Mouse (Mus musculus) CH12.LX (cell line): ENCODE results near the gene Rnf144a. TPM values are rescaled to one million over a fixed set of nuclear protein-coding genes. Genes with fewer than 3 reads are reported as not detected.
"Not testable (repeated sequence)": the region's sequence is repeated elsewhere in the genome, so short reads cannot be mapped to it uniquely, and the experiment has no call there.

Experiments used
- DNase-seq: peaks from one replicate; pipeline ENCODE4 v3.0.0-alpha.2; 2013; ENCODE audit errors: extremely low read depth
- H3K27ac ChIP-seq: 2 replicates; pipeline ENCODE4 v1.5.1; 2012; ENCODE audit warnings: low read depth, mild to moderate bottlenecking, control low read depth, moderate library complexity; ENCODE audit not compliant: insufficient read depth
- H3K27me3 ChIP-seq: replicated peaks from 2 replicates; pipeline ENCODE3; 2012; ENCODE audit warnings: inconsistent platforms
- H3K36me3 ChIP-seq, 2 experiments: replicated peaks in 1 of 2; 2 replicates each; pipeline versions ENCODE3 to v1.6.1; 2012; ENCODE audit warnings: inconsistent platforms in 1 of 2, low read length in 1 of 2, mild to moderate bottlenecking in 1 of 2, mixed read lengths in 1 of 2, moderate library complexity in 1 of 2; ENCODE audit not compliant: control insufficient read depth in 1 of 2, insufficient read depth in 1 of 2
- H3K4me1 ChIP-seq, 2 experiments: 2 replicates each; pipeline ENCODE4 v1.6.1; 2012; ENCODE audit warnings: inconsistent platforms in 1 of 2, moderate library complexity in 1 of 2; ENCODE audit not compliant: insufficient read depth in 2 of 2, control insufficient read depth in 1 of 2
- H3K4me2 ChIP-seq: 2 replicates; pipeline ENCODE4 v1.6.1; 2012; ENCODE audit warnings: low read depth, mild to moderate bottlenecking, control low read depth; ENCODE audit not compliant: poor library complexity, insufficient read depth, severe bottlenecking
- H3K4me3 ChIP-seq, 3 experiments: fragments of 150-350 bp in 1 of 3; sonication (generic) in 1 of 3; replicated peaks in 1 of 3; 2 replicates each; pipeline versions ENCODE3 to v1.5.1; 2011 to 2012; ENCODE audit warnings: low read depth in 2 of 3, low read length in 2 of 3, mild to moderate bottlenecking in 2 of 3, moderate library complexity in 2 of 3, control low read depth in 1 of 3, improper control_type of control experiment in 1 of 3, inconsistent platforms in 1 of 3, mixed read lengths in 1 of 3; ENCODE audit not compliant: poor library complexity in 1 of 3
- H3K79me2 ChIP-seq: replicated peaks from 2 replicates; pipeline ENCODE4 v1.6.1; 2012; ENCODE audit warnings: mild to moderate bottlenecking, moderate library complexity; ENCODE audit not compliant: control insufficient read depth, poor library complexity, insufficient read depth, severe bottlenecking; ENCODE audit errors: extremely low read depth
- H3K9ac ChIP-seq: 2 replicates; pipeline ENCODE4 v1.6.1; 2012; ENCODE audit warnings: low read depth, mild to moderate bottlenecking, control low read depth, moderate library complexity; ENCODE audit not compliant: insufficient read depth
- H3K9me3 ChIP-seq: replicated peaks from 2 replicates; pipeline ENCODE3; 2012; ENCODE audit warnings: low read length, inconsistent platforms, mixed read lengths
- CHD1 ChIP-seq: IDR thresholded peaks from 2 replicates; pipeline ENCODE4 v1.6.1; 2012; ENCODE audit warnings: low read depth, low read length, improper control_type of control experiment, inconsistent platforms
- CTCF ChIP-seq, 2 experiments: IDR thresholded peaks in 1 of 2; conservative IDR thresholded peaks in 1 of 2; 2 replicates each; pipeline ENCODE4 v1.5.1; 2011 to 2012; ENCODE audit warnings: low read depth in 2 of 2, low read length in 2 of 2, improper control_type of control experiment in 1 of 2, inconsistent platforms in 1 of 2, mild to moderate bottlenecking in 1 of 2, moderate library complexity in 1 of 2
- ELF1 ChIP-seq: IDR thresholded peaks from 2 replicates; pipeline ENCODE4 v1.6.1; 2014; ENCODE audit warnings: low read depth, mild to moderate bottlenecking, inconsistent platforms, low read length, improper control_type of control experiment
- HCFC1 ChIP-seq: IDR thresholded peaks from 2 replicates; pipeline ENCODE4 v1.6.1; 2012; ENCODE audit warnings: low read depth, mild to moderate bottlenecking, inconsistent platforms, low read length, improper control_type of control experiment
- JUN ChIP-seq: IDR thresholded peaks from 2 replicates; pipeline ENCODE4 v1.6.1; 2011; ENCODE audit warnings: low read depth, mild to moderate bottlenecking, low read length, improper control_type of control experiment, moderate library complexity; ENCODE audit not compliant: insufficient read depth
- MAX ChIP-seq: IDR thresholded peaks from 2 replicates; pipeline ENCODE4 v1.6.1; 2011; ENCODE audit warnings: low read length, improper control_type of control experiment
- MAZ ChIP-seq: IDR thresholded peaks from 2 replicates; pipeline ENCODE4 v1.6.1; 2012; ENCODE audit warnings: low read depth, mild to moderate bottlenecking, inconsistent platforms, low read length, improper control_type of control experiment, moderate library complexity
- NELFE ChIP-seq: IDR thresholded peaks from 2 replicates; pipeline ENCODE4 v1.6.1; 2011; ENCODE audit warnings: low read depth, low read length, improper control_type of control experiment
- NRF1 ChIP-seq: IDR thresholded peaks from 2 replicates; pipeline ENCODE4 v1.6.1; 2014; ENCODE audit warnings: low read depth, mild to moderate bottlenecking, inconsistent platforms, low read length, improper control_type of control experiment, moderate library complexity
- RAD21 ChIP-seq: IDR thresholded peaks from 2 replicates; pipeline ENCODE4 v1.6.1; 2011; ENCODE audit warnings: low read depth, mild to moderate bottlenecking, low read length, improper control_type of control experiment, moderate library complexity
- RCOR1 ChIP-seq: conservative IDR thresholded peaks from 2 replicates; pipeline ENCODE4 v1.6.1; 2012; ENCODE audit warnings: low read depth, mild to moderate bottlenecking, inconsistent platforms, low read length, improper control_type of control experiment
- SIN3A ChIP-seq: IDR thresholded peaks from 2 replicates; pipeline ENCODE4 v1.6.1; 2012; ENCODE audit warnings: low read length, improper control_type of control experiment, inconsistent platforms
- SMC3 ChIP-seq: IDR thresholded peaks from 2 replicates; pipeline ENCODE4 v1.6.1; 2011; ENCODE audit warnings: low read depth, low read length, improper control_type of control experiment
- TBP ChIP-seq: conservative IDR thresholded peaks from 2 replicates; pipeline ENCODE4 v1.6.1; 2011; ENCODE audit warnings: low read depth, low read length, improper control_type of control experiment
- USF1 ChIP-seq: IDR thresholded peaks from 2 replicates; pipeline ENCODE4 v1.6.1; 2014; ENCODE audit warnings: low read depth, mild to moderate bottlenecking, inconsistent platforms, low read length, improper control_type of control experiment
- USF2 ChIP-seq: conservative IDR thresholded peaks from 2 replicates; pipeline ENCODE4 v1.6.1; 2011; ENCODE audit warnings: low read depth, low read length, improper control_type of control experiment
- ZC3H11A ChIP-seq: IDR thresholded peaks from 2 replicates; pipeline ENCODE4 v1.6.1; 2012; ENCODE audit warnings: low read depth, mild to moderate bottlenecking, inconsistent platforms, low read length, improper control_type of control experiment
- ZMIZ1 ChIP-seq: IDR thresholded peaks from 2 replicates; pipeline ENCODE4 v1.6.1; 2012; ENCODE audit warnings: low read depth, mild to moderate bottlenecking, inconsistent platforms, low read length, improper control_type of control experiment
- ZNF384 ChIP-seq: IDR thresholded peaks from 2 replicates; pipeline ENCODE4 v1.6.1; 2012; ENCODE audit warnings: low read depth, low read length, improper control_type of control experiment, inconsistent platforms
- dilution Hi-C: fragments of 300-500 bp; cut with MboI; formaldehyde crosslinking; loops from 2 replicates; pipeline ENCODE4 v1.14.3; 2020; ENCODE audit warnings: low sequenced_read_pairs; ENCODE audit not compliant: extremely low pct_unique_long_range_greater_than_20kb, extremely low pct_ligation_motif_present
- in situ Hi-C: fragments of 300-500 bp; cut with MboI; formaldehyde crosslinking; loops from 3 replicates; pipeline ENCODE4 v1.14.3; 2019; ENCODE audit warnings: low sequenced_read_pairs, low pct_ligation_motif_present, low pct_unique_long_range_greater_than_20kb, mixed read lengths
- polyA plus RNA-seq: library from polyadenylated mRNA; unstranded; fragments of >175 nt; gene quantifications from 2 replicates; pipeline ENCODE4 v1.2.1, GENCODE M21; 2012; ENCODE audit warnings: low read depth; ENCODE audit not compliant: insufficient read length
- total RNA-seq, 2 experiments: library from RNA; depleted of rRNA; stranded (reverse); fragments of 300-350 nt in 1 of 2; fragments of >200 nt in 1 of 2; gene quantifications; 2 replicates each; pipeline ENCODE4 v1.2.3; 2012 to 2014

Gene Rnf144a
- total and polyA plus RNA-seq, 3 experiments, result 0.04 to 0.57 (median 0.52) TPM

- H3K4me3 ChIP-seq, H3K36me3 ChIP-seq, dilution Hi-C loops, H3K9ac ChIP-seq, H3K27ac ChIP-seq, H3K27me3 ChIP-seq, H3K9me3 ChIP-seq, DNase-seq, H3K79me2 ChIP-seq, H3K4me2 ChIP-seq, H3K4me1 ChIP-seq: not testable (repeated sequence)
- peak; percentile 62 to 63 for TF ChIP-seq CTCF (conservative IDR thresholded peaks at IDR 0.05 in 1 of 2, IDR thresholded peaks at IDR 0.05 in 1 of 2; ENCODE audit: low read depth in 2 of 2, low read length in 2 of 2)
- peak; percentile 44 for TF ChIP-seq SMC3
- TF ChIP-seq RAD21, result peak; percentile 59
- in situ Hi-C loops, result loop anchor here (25.0 kb wide), 1 partner anchor 1209 kb away; the partner anchor contains the start of gene Id2
Observed at GRCm38 (mm10) chr12:26295995-26296394, 119.1 kb downstream of the Rnf144a start.

- Histone ChIP-seq H3K9me3 (no peaks in the 10 kb centered on the region), H3K79me2 (no peaks in the 10 kb centered on the region), H3K4me3 (no peak overlapping the region), H3K27ac (no peak overlapping the region), H3K27me3 (no peaks in the 10 kb centered on the region), H3K36me3 (no peaks in the 10 kb centered on the region), H3K4me2 (no peak overlapping the region), H3K9ac (no peak overlapping the region), H3K4me1 (peaks cover 0 to 8% of the 10 kb centered on the region in 2 experiments; a peak in 1 of 4 replicates)
- dilution Hi-C loops, result no loop called here
- in situ Hi-C loops, result loop anchor here (25.0 kb wide), 1 partner anchor 1202 kb away; the partner anchor contains the start of gene Id2
- DNase-seq, result no peak
- TF ChIP-seq TBP, result no peak
Observed at GRCm38 (mm10) chr12:26289200-26289599, 125.9 kb downstream of the Rnf144a start.

DNA sequence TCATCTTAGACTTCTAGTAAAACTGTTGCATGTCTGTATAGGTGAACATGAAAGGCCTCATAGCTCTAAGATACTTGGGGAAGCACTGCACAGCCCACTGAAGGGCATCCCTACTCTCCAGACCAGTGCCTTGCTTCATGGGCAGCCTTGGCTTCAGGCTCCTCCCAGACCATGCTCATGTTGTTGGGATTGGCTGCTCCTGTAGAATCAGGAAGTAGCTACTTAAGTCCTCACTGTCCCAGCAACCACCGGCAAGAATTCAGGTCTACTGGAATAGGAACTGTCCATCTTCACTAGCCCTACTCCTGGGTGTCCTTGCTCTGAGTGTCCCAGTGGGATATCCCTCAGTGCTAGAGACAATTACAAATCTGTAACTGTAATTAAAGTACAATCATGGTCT, 126.7 kb downstream of the Rnf144a start:
- Histone ChIP-seq H3K9me3 (no peaks in the 10 kb centered on the region), H3K79me2 (no peaks in the 10 kb centered on the region), H3K36me3 (no peaks in the 10 kb centered on the region), H3K9ac (no peak overlapping the region), H3K4me3 (no peak overlapping the region), H3K27ac (no peak overlapping the region), H3K4me2 (no peak overlapping the region), H3K27me3 (no peaks in the 10 kb centered on the region), H3K4me1 (peaks cover 0 to 8% of the 10 kb centered on the region in 2 experiments; a peak in 1 of 4 replicates)
- dilution Hi-C loops (no loop called here), in situ Hi-C loops (loop anchor here (25.0 kb wide), 1 partner anchor 1201 kb away; the partner anchor contains the start of gene Id2)
- DNase-seq, result no peak
- no peak for TF ChIP-seq RAD21
- no peak for TF ChIP-seq NELFE
- no peak for TF ChIP-seq CTCF (conservative IDR thresholded peaks at IDR 0.05 in 1 of 2, IDR thresholded peaks at IDR 0.05 in 1 of 2; ENCODE audit: low read depth in 2 of 2, low read length in 2 of 2)
- TF ChIP-seq SIN3A, result no peak
- no peak for TF ChIP-seq MAX
- TF ChIP-seq NRF1, result no peak
- no peak for TF ChIP-seq CHD1
- no peak for TF ChIP-seq SMC3
- no peak for TF ChIP-seq RCOR1
- TF ChIP-seq ZMIZ1, result no peak
- no peak for TF ChIP-seq USF1
- TF ChIP-seq HCFC1, result no peak
- no peak for TF ChIP-seq MAZ
- TF ChIP-seq ELF1, result no peak
- TF ChIP-seq JUN, result no peak
- no peak for TF ChIP-seq ZNF384
- no peak for TF ChIP-seq USF2
- TF ChIP-seq ZC3H11A, result no peak
